Mouse (Mus musculus) Patski (cell line): ENCODE measurements around the gene Mus81. TPM values are rescaled to one million over a fixed set of nuclear protein-coding genes. Genes with fewer than 3 reads are reported as not detected.
A peak's percentile ranks its signal among the peaks of the same experiment; 100 is the strongest.

Experiments used
- ATAC-seq: fragments of 100-300 bp; one replicate; pipeline ENCODE4 v1.8.0; 2021
- CTCF ChIA-PET: fragments of 350-600 bp; sonication (Branson Sonifier 250); formaldehyde crosslinking; loops from one replicate; lab custom pipeline; 2022; ENCODE audit warnings: inconsistent platforms; lab: Charles Lee
- POLR2A ChIA-PET: fragments of 350-600 bp; sonication (Branson Sonifier 250); formaldehyde crosslinking; loops from one replicate; lab custom pipeline; 2022; ENCODE audit warnings: antibody characterized with exemption, inconsistent platforms; lab: Charles Lee
- DNase-seq: peaks from one replicate; pipeline ENCODE4 v3.0.0-alpha.2; 2011; ENCODE audit warnings: low read depth, low spot score
- H3K27me3 ChIP-seq: fragments of 371-371 bp; one replicate; pipeline ENCODE4 v1.5.1; 2021
- CTCF ChIP-seq: fragments of 100-300 bp; IDR thresholded peaks from one replicate; pipeline ENCODE4 v1.5.1; 2021
- in situ Hi-C: fragments of 300-500 bp; cut with MboI; formaldehyde crosslinking; loops from 3 replicates; pipeline ENCODE4 v1.11.1; 2018; ENCODE audit warnings: low pct_unique_long_range_greater_than_20kb, mixed read lengths
- polyA plus RNA-seq: library from polyadenylated mRNA; unstranded; gene quantifications from one replicate; pipeline ENCODE4 v1.2.3, GENCODE M21; 2021

Gene Mus81
- polyA plus RNA-seq, 1 experiment from 2014 or later: 37.0 TPM

DNA sequence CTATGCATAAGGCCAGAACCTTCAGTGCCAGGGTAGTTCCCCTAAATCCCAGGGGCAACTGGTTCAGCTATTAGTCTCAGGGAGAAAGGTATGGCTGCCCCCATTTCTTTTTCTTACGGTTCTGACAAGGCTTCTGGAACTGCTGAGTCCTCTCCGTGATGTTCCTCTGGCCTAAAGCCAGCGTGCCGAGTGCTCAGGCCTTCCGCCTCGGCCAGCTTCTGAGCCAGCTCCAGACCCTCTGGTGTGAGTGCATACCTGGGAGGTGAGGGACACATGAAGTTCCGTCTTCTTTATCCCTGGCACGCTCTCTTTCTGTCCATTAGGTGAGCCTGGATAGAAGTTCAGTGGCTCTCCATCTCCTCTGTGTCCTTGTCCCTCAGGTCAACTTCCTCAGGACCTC lies 2.8 kb downstream of the Mus81 start:
- CTCF ChIA-PET: interaction anchor here (2.2 to 12.3 kb wide), 3 partner anchors 11 to 53 kb away, joined by 6 to 143 read pairs (median 97); partner anchors contain the start of genes Ctsw, Efemp2 and Fibp
- no peak for ATAC-seq
- no peak for DNase-seq
- POLR2A ChIA-PET: interaction anchor here (0.6 to 8.8 kb wide), 6 partner anchors 11 to 275 kb away, joined by 3 to 135 read pairs (median 3); partner anchors contain the start of gene Efemp2
- H3K27me3 ChIP-seq: no peaks in the 10 kb centered on the region
- TF ChIP-seq CTCF: no peak
- in situ Hi-C loops: loop anchor here (5.0 kb wide), 1 partner anchor 98 kb away; the partner anchor contains the start of gene Sart1

DNA sequence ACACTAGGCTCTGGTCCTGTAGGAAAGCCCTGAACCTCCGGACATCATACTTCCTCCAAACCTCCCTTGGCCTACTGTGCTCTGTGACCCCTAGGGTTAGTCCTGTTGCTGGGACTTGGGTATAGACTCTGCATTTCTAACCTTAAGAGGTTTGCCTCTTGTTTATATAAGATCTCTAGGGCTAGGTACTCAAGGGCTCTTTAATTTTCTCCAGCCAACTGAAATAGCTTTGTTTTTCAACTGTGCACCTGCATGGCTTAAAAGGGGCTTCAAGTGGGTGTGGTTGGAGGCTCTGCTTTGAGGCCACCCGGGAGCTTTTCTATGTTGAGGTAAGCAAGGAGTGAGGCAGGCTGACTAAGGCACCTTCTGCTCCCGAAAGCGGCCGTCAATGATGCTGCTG lies 3.7 kb downstream of the Mus81 start:
- in situ Hi-C loops: no loop called here
- no peak for TF ChIP-seq CTCF
- ChIA-PET CTCF (interaction anchor here (2.2 to 12.3 kb wide), 3 partner anchors 10 to 52 kb away, joined by 6 to 143 read pairs (median 97); partner anchors contain the start of genes Ctsw, Efemp2 and Fibp), POLR2A (interaction anchor here (0.7 to 8.8 kb wide), 7 partner anchors 10 to 355 kb away, joined by 3 to 135 read pairs (median 3); partner anchors contain the start of gene Efemp2)
- ATAC-seq: no peak
- no peaks in the 10 kb centered on the region for H3K27me3 ChIP-seq
- no peak for DNase-seq

DNA sequence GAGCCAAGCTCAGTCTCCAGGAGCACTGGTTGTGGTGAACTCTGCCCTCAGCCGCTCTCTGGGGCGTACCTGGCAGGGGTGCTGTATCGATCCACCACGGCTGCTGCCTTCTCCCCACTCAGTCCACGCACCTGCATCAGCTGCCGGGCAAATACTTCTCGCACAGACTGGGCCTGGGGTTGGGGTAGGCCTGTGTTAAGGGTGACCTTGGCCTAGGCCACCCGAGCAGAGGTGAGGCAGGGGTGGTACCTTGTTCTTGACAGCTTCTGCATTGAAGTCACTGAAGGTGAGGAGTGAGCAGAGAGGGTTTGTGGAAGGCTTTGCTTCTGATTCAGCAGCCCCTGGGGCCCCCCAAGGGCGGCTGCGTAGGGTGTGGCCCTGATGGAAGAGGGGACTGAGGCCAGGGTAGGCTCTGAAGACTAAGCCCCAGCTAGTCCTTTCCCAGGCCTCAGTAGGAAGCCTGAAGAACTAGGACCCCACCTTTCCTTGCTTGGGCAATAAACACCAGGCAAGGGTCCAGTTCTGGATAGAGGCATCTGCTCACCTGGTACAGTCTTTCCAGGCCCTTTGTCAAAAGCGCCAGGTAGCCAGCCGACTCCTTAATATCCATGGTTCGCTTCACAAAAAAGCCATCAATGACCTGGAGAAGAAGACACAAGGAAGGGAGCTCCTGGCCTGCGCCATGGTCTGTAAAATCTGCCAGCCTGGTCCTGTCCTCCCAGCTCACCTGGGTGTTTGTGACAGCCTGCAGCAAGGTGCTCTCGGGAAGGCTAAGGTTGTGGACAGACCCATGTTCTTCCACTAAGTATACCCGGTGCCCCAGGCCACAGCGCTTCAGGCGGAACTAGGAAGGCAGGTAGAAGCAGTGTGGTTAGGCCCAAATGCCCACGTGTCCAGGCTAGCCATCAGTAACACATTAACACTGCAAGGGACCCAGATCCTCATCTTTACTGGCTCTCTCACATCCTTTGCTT lies 4.5 kb downstream of the Mus81 start:
- ChIA-PET POLR2A (interaction anchor here (0.6 to 8.8 kb wide), 5 partner anchors 9 to 48 kb away, joined by 3 to 135 read pairs (median 3); partner anchors contain the start of genes Efemp2 and Fibp), CTCF (interaction anchor here (2.2 to 12.3 kb wide), 3 partner anchors 10 to 51 kb away, joined by 6 to 143 read pairs (median 97); partner anchors contain the start of genes Ctsw, Efemp2 and Fibp)
- TF ChIP-seq CTCF: no peak
- in situ Hi-C loops: no loop called here
- H3K27me3 ChIP-seq: no peaks in the 10 kb centered on the region
- ATAC-seq (no peak), DNase-seq (no peak)

DNA sequence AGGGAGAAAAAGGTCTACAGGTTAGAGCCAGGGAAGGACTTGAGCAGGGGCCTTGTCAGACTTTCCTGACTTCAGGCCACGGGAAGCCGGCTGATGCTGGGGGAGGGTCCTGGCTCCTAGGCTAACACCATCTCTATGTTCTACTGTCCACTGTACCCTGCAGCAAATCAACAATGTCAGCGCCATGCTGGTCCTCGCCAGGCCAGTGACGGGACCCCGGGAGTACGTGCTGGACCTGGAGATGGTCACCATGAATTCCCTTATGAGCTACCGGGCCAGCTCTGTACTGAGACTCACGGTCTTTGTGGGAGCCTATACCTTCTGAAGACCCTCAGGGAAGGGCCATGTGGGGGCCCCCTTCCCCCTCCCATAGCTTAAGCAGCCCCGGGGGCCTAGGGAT lies 6.8 kb downstream of the Mus81 start:
- no peak for TF ChIP-seq CTCF
- POLR2A ChIA-PET: interaction anchor here (1.0 to 2.0 kb wide), 2 partner anchors 14 to 20 kb away, joined by 3 to 4 read pairs; partner anchors contain the start of genes Ctsw and Fibp
- ATAC-seq (no peak), DNase-seq (no peak)
- CTCF ChIA-PET: interaction anchor here (12.3 kb wide), 1 partner anchor 17 kb away, joined by 143 read pairs; the partner anchor contains the start of genes Ctsw and Fibp
- in situ Hi-C loops: no loop called here
- no peaks in the 10 kb centered on the region for H3K27me3 ChIP-seq

DNA sequence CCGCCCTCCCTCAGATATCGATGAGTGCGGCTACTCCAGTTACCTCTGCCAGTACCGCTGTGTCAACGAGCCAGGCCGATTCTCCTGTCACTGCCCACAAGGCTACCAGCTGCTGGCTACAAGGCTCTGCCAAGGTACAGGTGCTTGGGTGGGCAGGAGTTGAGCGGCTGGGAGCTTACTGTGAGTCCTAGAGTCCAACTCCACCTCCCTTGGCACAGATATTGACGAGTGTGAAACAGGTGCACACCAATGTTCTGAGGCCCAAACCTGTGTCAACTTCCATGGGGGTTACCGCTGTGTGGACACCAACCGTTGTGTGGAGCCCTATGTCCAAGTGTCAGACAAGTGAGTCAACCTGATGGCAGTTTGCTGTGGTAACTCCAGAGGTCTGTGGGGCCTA lies 8.2 kb downstream of the Mus81 start:
- DNase-seq (no peak), ATAC-seq (no peak)
- no peak for TF ChIP-seq CTCF
- POLR2A ChIA-PET: interaction anchor here (1.2 to 2.0 kb wide), 3 partner anchors 8 to 19 kb away, joined by 3 to 4 read pairs (median 3); partner anchors contain the start of genes Ctsw, Fibp and Mus81
- H3K27me3 ChIP-seq: no peaks in the 10 kb centered on the region
- CTCF ChIA-PET: interaction anchor here (12.3 kb wide), 1 partner anchor 16 kb away, joined by 143 read pairs; the partner anchor contains the start of genes Ctsw and Fibp
- in situ Hi-C loops: no loop called here

DNA sequence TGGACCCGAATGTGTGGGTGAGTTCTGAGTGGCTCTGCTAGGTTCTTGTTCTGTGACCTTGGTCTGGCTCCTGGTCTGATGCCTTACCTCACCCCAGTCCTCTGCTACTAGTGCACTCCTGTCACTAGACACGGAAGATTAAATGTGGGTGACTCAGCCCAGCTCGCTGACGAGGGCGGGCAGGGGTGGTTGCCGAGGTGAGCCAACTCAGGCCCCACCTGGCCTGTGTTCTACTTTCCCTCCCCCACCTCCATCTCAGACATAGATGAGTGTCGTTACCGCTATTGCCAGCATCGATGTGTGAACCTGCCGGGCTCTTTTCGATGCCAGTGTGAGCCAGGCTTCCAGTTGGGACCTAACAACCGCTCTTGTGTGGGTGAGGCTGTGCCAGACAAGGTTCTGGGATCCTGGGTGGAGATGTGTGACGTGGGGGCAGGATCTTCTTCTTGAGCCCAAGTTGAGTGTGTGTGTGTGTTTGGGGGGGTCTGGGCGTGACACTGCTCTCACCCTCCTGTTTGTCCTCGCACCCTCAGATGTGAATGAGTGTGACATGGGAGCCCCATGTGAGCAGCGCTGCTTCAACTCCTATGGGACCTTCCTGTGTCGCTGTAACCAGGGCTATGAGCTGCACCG lies 10.4 kb downstream of the Mus81 start:
- in situ Hi-C loops: no loop called here
- DNase-seq (no peak), ATAC-seq (peak; percentile 12)
- no peak for TF ChIP-seq CTCF
- ChIA-PET POLR2A (interaction anchor here (1.2 to 8.9 kb wide), 3 partner anchors 10 to 21 kb away, joined by 4 to 135 read pairs (median 29); partner anchors contain the start of genes Cfl1, Fibp and Mus81), CTCF (interaction anchor here (0.8 to 8.1 kb wide), 2 partner anchors 9 to 45 kb away, joined by 3 to 97 read pairs; partner anchors contain the start of genes Cfl1 and Mus81)
- no peaks in the 10 kb centered on the region for H3K27me3 ChIP-seq

DNA sequence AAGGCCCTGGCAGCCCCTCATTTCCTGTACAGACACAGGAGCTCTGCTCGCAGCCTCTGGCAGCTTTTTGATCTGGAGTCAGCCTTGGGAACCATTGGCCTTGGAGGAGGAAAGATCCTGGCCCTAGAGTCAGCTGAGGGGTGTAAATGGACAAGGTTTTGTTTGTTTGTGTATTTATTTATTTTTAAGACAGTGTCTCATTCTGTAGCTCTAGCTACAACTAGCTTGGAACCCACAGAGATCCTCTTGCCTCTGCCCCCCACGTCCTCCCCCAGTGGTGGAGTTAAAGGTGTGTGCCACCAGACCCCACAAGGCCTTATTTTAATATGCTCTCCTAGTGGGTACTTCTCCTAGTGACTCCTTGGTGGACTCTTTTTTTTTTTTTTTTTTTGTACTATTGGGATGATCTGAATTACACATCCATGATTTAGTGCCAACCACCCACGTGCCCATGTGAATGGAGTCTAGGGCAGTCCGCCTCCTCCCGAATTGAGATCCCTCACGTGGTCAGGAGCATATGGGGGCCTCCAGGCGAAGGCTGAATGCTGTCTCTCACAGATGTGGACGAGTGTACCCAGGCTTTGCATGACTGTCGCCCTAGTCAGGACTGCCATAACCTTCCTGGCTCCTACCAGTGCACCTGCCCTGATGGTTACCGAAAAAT lies 11.1 kb downstream of the Mus81 start:
- no peak for TF ChIP-seq CTCF
- no peak for ATAC-seq

DNA sequence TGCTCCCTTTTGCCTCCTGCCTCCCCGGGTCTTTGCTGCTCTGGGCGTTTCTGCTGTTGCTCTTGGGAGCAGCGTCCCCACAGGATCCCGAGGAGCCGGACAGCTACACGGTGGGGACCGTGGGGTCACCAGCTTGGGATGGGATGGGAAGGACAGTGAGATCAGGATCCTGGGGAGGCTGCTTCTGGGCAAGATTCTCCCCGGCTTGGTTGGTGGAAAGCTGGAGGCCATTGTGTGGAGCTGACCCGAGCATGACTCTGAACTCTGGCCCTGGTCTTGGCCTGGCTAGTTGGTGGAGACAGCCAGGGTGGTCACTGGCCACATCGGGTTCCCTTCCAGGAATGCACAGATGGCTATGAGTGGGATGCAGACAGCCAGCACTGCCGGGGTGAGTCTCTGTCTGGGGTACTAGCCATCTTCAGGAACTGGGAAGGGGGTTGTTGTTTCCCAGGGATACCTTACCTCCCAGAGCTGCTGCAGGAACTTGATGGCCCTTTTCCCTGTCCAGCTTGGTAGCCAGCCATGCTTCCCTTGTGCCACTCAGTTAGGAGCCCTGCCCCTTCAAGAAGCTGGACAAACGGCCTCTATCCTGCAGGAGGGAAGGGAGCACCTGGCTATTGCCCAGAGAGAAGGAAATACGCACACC lies 13.0 kb downstream of the Mus81 start:
- no peaks in the 10 kb centered on the region for H3K27me3 ChIP-seq
- no peak for TF ChIP-seq CTCF
- no peak for DNase-seq
- ATAC-seq: no peak
- ChIA-PET POLR2A (interaction anchor here (0.5 to 8.9 kb wide), 6 partner anchors 8 to 48 kb away, joined by 3 to 135 read pairs (median 8); partner anchors contain the start of genes Cfl1, Fibp and Mus81), CTCF (interaction anchor here (3.4 to 8.1 kb wide), 2 partner anchors 12 kb away, joined by 16 to 97 read pairs; partner anchors contain the start of genes Cfl1 and Mus81)
- in situ Hi-C loops: no loop called here

More for the DNA sequence above, 11.1 kb downstream of the Mus81 start:
- ChIA-PET POLR2A (interaction anchor here (0.7 to 8.9 kb wide), 4 partner anchors 10 to 20 kb away, joined by 3 to 135 read pairs (median 16); partner anchors contain the start of genes Cfl1, Fibp and Mus81), CTCF (interaction anchor here (3.4 to 8.1 kb wide), 2 partner anchors 10 to 14 kb away, joined by 16 to 97 read pairs; partner anchors contain the start of genes Cfl1 and Mus81)
- DNase-seq: no peak
- in situ Hi-C loops: no loop called here
- no peaks in the 10 kb centered on the region for H3K27me3 ChIP-seq
